Comparison of ENCODE assay signal across 9 mouse cellular contexts in genomic region chr8:11486142-11486541, GRCm38 (mm10). TPM values are rescaled to one million over a fixed set of nuclear protein-coding genes. Genes with fewer than 3 reads are reported as not detected.
A peak's percentile ranks its signal among the peaks of the same experiment; 100 is the strongest.
DNase-seq lines count a peak whose midpoint lies in the region; ATAC-seq and TF ChIP-seq lines count a peak whose summit lies in the region.
"Had no signal": no experiment of that assay in that cellular context is flagged by ENCODE, and none has a peak within 500 bp of the region (broad histone marks: within the 10 kb centered on the region; RNA-seq: fewer than 3 reads in every experiment).

No protein-coding gene starts in this region.

- H3K4me1 ChIP-seq in midbrain, embryonic 10.5 days = peaks cover 8% of the 10 kb centered on the region; the same call in 1 of the 2 replicates
- no peaks in the 10 kb centered on the region for H3K4me1 ChIP-seq in midbrain, embryonic 16.5 days (ENCODE audit: control insufficient read depth, insufficient read depth, low read length)
- H3K4me1 ChIP-seq in forebrain, embryonic 14.5 days (ENCODE audit: control insufficient read depth, insufficient read depth, low read length) = no peaks in the 10 kb centered on the region
- no peaks in the 10 kb centered on the region for H3K4me1 ChIP-seq in intestine, postnatal 0 days (replicated peaks; ENCODE audit: control insufficient read depth, insufficient read depth, low read length)
- no peaks in the 10 kb centered on the region for H3K4me1 ChIP-seq in limb, embryonic 11.5 days (ENCODE audit: control insufficient read depth, insufficient read depth, low read length)

- no peak overlapping the region for H3K9ac ChIP-seq in midbrain, embryonic 16.5 days (ENCODE audit: low read depth, low read length)
- H3K9ac ChIP-seq in forebrain, embryonic 14.5 days (ENCODE audit: low read length) = no peak overlapping the region
- H3K9ac ChIP-seq in intestine, postnatal 0 days (ENCODE audit: low read depth, low read length) = no peak overlapping the region
- no peak overlapping the region for H3K9ac ChIP-seq in limb, embryonic 11.5 days (ENCODE audit: low read length)

- H3ac ChIP-seq in myocyte (ENCODE audit: control insufficient read depth, insufficient read length) = no peak overlapping the region

- H3K27me3 ChIP-seq in midbrain, embryonic 10.5 days (ENCODE audit: low read depth, poor library complexity, severe bottlenecking) = peaks cover 43% of the 10 kb centered on the region
- H3K27me3 ChIP-seq in midbrain, embryonic 16.5 days (ENCODE audit: control insufficient read depth, insufficient read depth, low read depth, low read length) = peaks cover 8% of the 10 kb centered on the region
- no peaks in the 10 kb centered on the region for H3K27me3 ChIP-seq in forebrain, embryonic 14.5 days (replicated peaks; ENCODE audit: control insufficient read depth, insufficient read depth, low read length)
- H3K27me3 ChIP-seq in intestine, postnatal 0 days (replicated peaks; ENCODE audit: control insufficient read depth, insufficient read depth, low read length) = no peaks in the 10 kb centered on the region; the same call in 1 of the 2 replicates
- peaks cover 5% of the 10 kb centered on the region; the same call in 1 of the 2 replicates for H3K27me3 ChIP-seq in limb, embryonic 11.5 days (ENCODE audit: control insufficient read depth, insufficient read depth, low read length)
- H3K27me3 ChIP-seq in myocyte (ENCODE audit: control insufficient read depth, insufficient read depth, insufficient read length) = peaks cover 9% of the 10 kb centered on the region

- peak; percentile 75 for DNase-seq in midbrain, embryonic 10.5 days (ENCODE audit: low spot score)
- DNase-seq in brain, embryonic 14.5 days (ENCODE audit: low read depth) = peak; percentile 79
- peak; percentile 80 for DNase-seq in forebrain, embryonic 14.5 days (ENCODE audit: low spot score)
- DNase-seq in limb, embryonic 11.5 days (ENCODE audit: low spot score) = peak; percentile 85
- DNase-seq in thymus, postnatal 0 days (ENCODE audit: low spot score) = peak; percentile 80

- TF ChIP-seq CTCF in brain, embryonic 14.5 days (IDR thresholded peaks at IDR 0.05; ENCODE audit: borderline replicate concordance, extremely low read depth, insufficient read depth, insufficient read length) = peak; percentile 88
- TF ChIP-seq CTCF in intestine, postnatal 0 days (IDR thresholded peaks at IDR 0.05; ENCODE audit: low read depth) = peak; percentile 96

- no peaks in the 10 kb centered on the region for H3K79me2 ChIP-seq in myocyte (ENCODE audit: control insufficient read depth, insufficient read depth)

- no peaks in the 10 kb centered on the region for H3K36me3 ChIP-seq in midbrain, embryonic 10.5 days
- H3K36me3 ChIP-seq in midbrain, embryonic 16.5 days (ENCODE audit: control insufficient read depth, insufficient read depth, low read length) = no peaks in the 10 kb centered on the region
- H3K36me3 ChIP-seq in forebrain, embryonic 14.5 days (ENCODE audit: control insufficient read depth, insufficient read depth, low read length) = no peaks in the 10 kb centered on the region
- no peaks in the 10 kb centered on the region for H3K36me3 ChIP-seq in intestine, postnatal 0 days (ENCODE audit: control insufficient read depth, insufficient read depth)
- no peaks in the 10 kb centered on the region for H3K36me3 ChIP-seq in limb, embryonic 11.5 days (ENCODE audit: control insufficient read depth, insufficient read depth, low read length)
- H3K36me3 ChIP-seq in myocyte (ENCODE audit: control insufficient read depth, insufficient read depth) = no peaks in the 10 kb centered on the region

- no peak for ATAC-seq in midbrain, embryonic 16.5 days
- peak; percentile 32; the same call in 1 of the 2 replicates for ATAC-seq in forebrain, embryonic 14.5 days
- peak; percentile 50; the same call in 1 of the 2 replicates for ATAC-seq in intestine, postnatal 0 days
- ATAC-seq in limb, embryonic 11.5 days (ENCODE audit: insufficient number of reproducible peaks, low FRiP score, low TSS enrichment, low read depth) = no peak

- no peak overlapping the region for H3K4me2 ChIP-seq in midbrain, embryonic 16.5 days (ENCODE audit: low read length)
- no peak overlapping the region for H3K4me2 ChIP-seq in forebrain, embryonic 14.5 days (ENCODE audit: low read length)
- no peak overlapping the region for H3K4me2 ChIP-seq in intestine, postnatal 0 days (replicated peaks; ENCODE audit: low read depth)
- H3K4me2 ChIP-seq in limb, embryonic 11.5 days (ENCODE audit: low read depth, severe bottlenecking) = no peak overlapping the region
- peak overlapping the region; percentile 44 for H3K4me2 ChIP-seq in myocyte (ENCODE audit: low read depth)

- no peaks in the 10 kb centered on the region for H3K9me3 ChIP-seq in midbrain, embryonic 10.5 days (replicated peaks)
- no peaks in the 10 kb centered on the region for H3K9me3 ChIP-seq in midbrain, embryonic 16.5 days (replicated peaks; ENCODE audit: control insufficient read depth, low read length, poor library complexity, severe bottlenecking)
- no peaks in the 10 kb centered on the region for H3K9me3 ChIP-seq in forebrain, embryonic 14.5 days (replicated peaks; ENCODE audit: control insufficient read depth, low read length)
- no peaks in the 10 kb centered on the region for H3K9me3 ChIP-seq in intestine, postnatal 0 days (ENCODE audit: control insufficient read depth)
- no peaks in the 10 kb centered on the region for H3K9me3 ChIP-seq in limb, embryonic 11.5 days (ENCODE audit: control insufficient read depth, low read length)

- no peak for TF ChIP-seq POLR2A in brain, embryonic 14.5 days (IDR thresholded peaks at IDR 0.05; ENCODE audit: borderline replicate concordance, extremely low read depth, insufficient read depth, insufficient read length, poor library complexity, severe bottlenecking)
- TF ChIP-seq POLR2A in myocyte (IDR thresholded peaks at IDR 0.05; ENCODE audit: insufficient read length, low read depth) = no peak

- H3K27ac ChIP-seq in midbrain, embryonic 10.5 days (replicated peaks) = no peak overlapping the region
- H3K27ac ChIP-seq in midbrain, embryonic 16.5 days (ENCODE audit: low read length) = no peak overlapping the region
- no peak overlapping the region for H3K27ac ChIP-seq in forebrain, embryonic 14.5 days (ENCODE audit: low read depth, low read length)
- H3K27ac ChIP-seq in intestine, postnatal 0 days (ENCODE audit: low read depth, low read length) = no peak overlapping the region
- no peak overlapping the region for H3K27ac ChIP-seq in limb, embryonic 11.5 days (replicated peaks; ENCODE audit: low read depth, low read length)

- 25% methylated on average over 7 of the region's 7 CpGs for WGBS in midbrain, embryonic 10.5 days
- WGBS in midbrain, embryonic 16.5 days = 24% methylated on average over 7 of the region's 7 CpGs
- WGBS in forebrain, embryonic 14.5 days = 25% methylated on average over 7 of the region's 7 CpGs
- 14% methylated on average over 7 of the region's 7 CpGs for WGBS in intestine, postnatal 0 days
- WGBS in limb, embryonic 11.5 days = 24% methylated on average over 7 of the region's 7 CpGs

- no peak overlapping the region for H3K4me3 ChIP-seq in midbrain, embryonic 10.5 days
- H3K4me3 ChIP-seq in midbrain, embryonic 16.5 days (ENCODE audit: low read depth, low read length) = no peak overlapping the region
- no peak overlapping the region for H3K4me3 ChIP-seq in forebrain, embryonic 14.5 days (ENCODE audit: low read depth, low read length)
- H3K4me3 ChIP-seq in intestine, postnatal 0 days (ENCODE audit: low read depth, low read length) = no peak overlapping the region
- H3K4me3 ChIP-seq in limb, embryonic 11.5 days (ENCODE audit: low read depth, low read length) = no peak overlapping the region
- H3K4me3 ChIP-seq in myocyte = no peak overlapping the region
- H3K4me3 ChIP-seq: erythroblast, embryonic 14.5 days had no signal

TF ChIP-seq in myocyte, 11 proteins besides CTCF, POLR2A, EP300 and RAD21 (continues in another document):
- TF ChIP-seq CEBPB (IDR thresholded peaks at IDR 0.05; ENCODE audit: insufficient read depth, poor library complexity, severe bottlenecking) (no peak), MYOD1 (IDR thresholded peaks at IDR 0.05; ENCODE audit: control insufficient read depth in 1 of 3, insufficient read length in 2 of 3, low read depth in 2 of 3) (no peak), USF1 (IDR thresholded peaks at IDR 0.05; ENCODE audit: low read depth) (no peak), E2F4 (IDR thresholded peaks at IDR 0.05; ENCODE audit: insufficient read depth) (no peak), TCF3 (IDR thresholded peaks at IDR 0.05; ENCODE audit: insufficient read length, low read depth) (no peak), MYOG (IDR thresholded peaks at IDR 0.05; ENCODE audit: control insufficient read depth in 1 of 3, insufficient read depth in 1 of 3, insufficient read length in 2 of 3, low read depth in 2 of 3) (no peak), POLR2AphosphoS2 (IDR thresholded peaks at IDR 0.05; ENCODE audit: insufficient read length, low read depth) (no peak), MAX (IDR thresholded peaks at IDR 0.05; ENCODE audit: low read depth) (no peak), SRF (IDR thresholded peaks at IDR 0.05; ENCODE audit: control insufficient read depth, insufficient read length, low read depth) (no peak), REST (IDR thresholded peaks at IDR 0.05; ENCODE audit: insufficient read depth, insufficient read length) (no peak)

RNA-seq across cellular contexts. Expression of gene Rab20, which starts 7.6 kb away (rescaled TPM):
- 0.60 and 1.3 TPM in 2 replicates for polyA plus RNA-seq in midbrain, embryonic 10.5 days (2016; fragmentation: Nextera tagmentation; extraction: Ambion mirVana)
- 0.53 and 0.77 TPM in 2 replicates for polyA plus RNA-seq in midbrain, embryonic 16.5 days (2015; fragmentation: Nextera tagmentation; extraction: Ambion mirVana)
- polyA plus RNA-seq in brain, embryonic 14.5 days (2012; rRNA removed) = 0.55 and 0.85 TPM in 2 replicates
- polyA plus RNA-seq in forebrain, embryonic 14.5 days (2014; fragmentation: Nextera tagmentation; extraction: Ambion mirVana) = 0.66 and 1.0 TPM in 2 replicates
- 42.4 and 43.5 TPM in 2 replicates for polyA plus RNA-seq in intestine, postnatal 0 days (2015; fragmentation: Nextera tagmentation; extraction: Ambion mirVana)
- 0.61 and 0.71 TPM in 2 replicates for polyA plus RNA-seq in limb, embryonic 11.5 days (2014; fragmentation: Nextera tagmentation; extraction: Ambion mirVana)
- 1.2 TPM for polyA plus RNA-seq in myocyte (2012; fragmentation: generic; extraction: Trizol)
- 6.2 and 8.0 TPM in 2 replicates for polyA plus RNA-seq in thymus, postnatal 0 days (2015; fragmentation: Nextera tagmentation; extraction: Ambion mirVana)

RNA-seq across cellular contexts. Expression of gene Naxd, which starts 11.2 kb away (rescaled TPM):
- 114 and 116 TPM in 2 replicates for polyA plus RNA-seq in midbrain, embryonic 10.5 days (2016; fragmentation: Nextera tagmentation; extraction: Ambion mirVana)
- polyA plus RNA-seq in midbrain, embryonic 16.5 days (2015; fragmentation: Nextera tagmentation; extraction: Ambion mirVana) = 129 and 132 TPM in 2 replicates
- 126 and 165 TPM in 2 replicates for polyA plus RNA-seq in brain, embryonic 14.5 days (2012; rRNA removed)
- polyA plus RNA-seq in forebrain, embryonic 14.5 days (2014; fragmentation: Nextera tagmentation; extraction: Ambion mirVana) = 158 and 170 TPM in 2 replicates
- polyA plus RNA-seq in intestine, postnatal 0 days (2015; fragmentation: Nextera tagmentation; extraction: Ambion mirVana) = 82.8 and 83.5 TPM in 2 replicates
- polyA plus RNA-seq in limb, embryonic 11.5 days (2014; fragmentation: Nextera tagmentation; extraction: Ambion mirVana) = 94.7 and 107 TPM in 2 replicates
- 89.2 TPM for polyA plus RNA-seq in myocyte (2012; fragmentation: generic; extraction: Trizol)
- polyA plus RNA-seq in thymus, postnatal 0 days (2015; fragmentation: Nextera tagmentation; extraction: Ambion mirVana) = 143 and 161 TPM in 2 replicates

Comparison
In these comparisons a context has a peak if more than half of its experiments do, and no peak if none do; other contexts are left out.
1. ATAC-seq: peak in forebrain, embryonic 14.5 days (single experiment) and intestine, postnatal 0 days (single experiment); none in midbrain, embryonic 16.5 days (single experiment) and limb, embryonic 11.5 days (single experiment).
2. Peak in every context shown above with its lines, with median percentiles within 50 percentile points of each other: DNase-seq.